Mouse (Mus musculus): ENCODE measurements around the gene Iqcc. TPM values are rescaled to one million over a fixed set of nuclear protein-coding genes. Genes with fewer than 3 reads are reported as not detected.

The Iqcc gene
- 43.9 TPM for polyA plus RNA-seq (2017; shearing (Covaris generic))

GRCm38 (mm10) chr4:129618786-129619691 lies at the start of gene Iqcc:
Iqcc (minus strand) TSS chr4:129619099.

GRCm38 (mm10) chr4:129640638-129641467 lies 22.0 kb upstream of the Iqcc start, which contains the start of gene Txlna:
Txlna (minus strand) TSS chr4:129641065.

GRCm38 (mm10) chr4:129623681-129624091 lies 4.8 kb upstream of the Iqcc start, which contains the start of gene Ccdc28b:
Ccdc28b (minus strand) TSS chr4:129623947.

GRCm38 (mm10) chr4:129614093-129614492 lies 4.8 kb downstream of the Iqcc start, which contains the start of gene Dcdc2b:
Dcdc2b (minus strand) TSS chr4:129614257.

GRCm38 (mm10) chr4:129600233-129601158 lies 18.4 kb downstream of the Iqcc start, which contains the start of the genes Eif3i and Tmem234:
Eif3i (minus strand) TSS chr4:129600648.
Tmem234 (plus strand) TSS chr4:129600668.

GRCm38 (mm10) chr4:129578466-129578865 lies 40.4 kb downstream of the Iqcc start, which contains the start of gene Fam167b:
Fam167b (minus strand) TSS chr4:129578549.

GRCm38 (mm10) chr4:129573430-129573829 lies 45.5 kb downstream of the Iqcc start, which contains the start of gene Lck:
Lck (minus strand) TSS chr4:129573641.

Other genes with a start within 250 kb of the Iqcc start
- gene Zbtb8a, start 241.0 kb downstream of the Iqcc start, polyA plus RNA-seq (2017; shearing (Covaris generic)): 12.3 TPM
- not detected for gene Zbtb8b, start 178.2 kb downstream of the Iqcc start, polyA plus RNA-seq (2017; shearing (Covaris generic))
- 44.4 TPM for gene Bsdc1, start 157.5 kb downstream of the Iqcc start, polyA plus RNA-seq (2017; shearing (Covaris generic))
- not detected for gene Tssk3, start 128.1 kb downstream of the Iqcc start, polyA plus RNA-seq (2017; shearing (Covaris generic))
- not detected for gene Fam229a, start 127.9 kb downstream of the Iqcc start, polyA plus RNA-seq (2017; shearing (Covaris generic))
- gene Marcksl1, start 105.5 kb downstream of the Iqcc start, polyA plus RNA-seq (2017; shearing (Covaris generic)): 6.5 TPM
- gene Hdac1, start 76.4 kb downstream of the Iqcc start, polyA plus RNA-seq (2017; shearing (Covaris generic)): 375 TPM
- 1,699 TPM for gene Lck, start 45.5 kb downstream of the Iqcc start, polyA plus RNA-seq (2017; shearing (Covaris generic))
- not detected for gene Fam167b, start 40.5 kb downstream of the Iqcc start, polyA plus RNA-seq (2017; shearing (Covaris generic))
- gene Eif3i, start 18.5 kb downstream of the Iqcc start, polyA plus RNA-seq (2017; shearing (Covaris generic)): 238 TPM
- gene Tmem234, start 18.4 kb downstream of the Iqcc start, polyA plus RNA-seq (2017; shearing (Covaris generic)): 282 TPM
- gene Dcdc2b, start 4.8 kb downstream of the Iqcc start, polyA plus RNA-seq (2017; shearing (Covaris generic)): 8.8 TPM
- gene Ccdc28b, start 4.8 kb upstream of the Iqcc start, polyA plus RNA-seq (2017; shearing (Covaris generic)): 49.2 TPM
- 88.8 TPM for gene Txlna, start 22.0 kb upstream of the Iqcc start, polyA plus RNA-seq (2017; shearing (Covaris generic))
- 26.1 TPM for gene Kpna6, start 53.7 kb upstream of the Iqcc start, polyA plus RNA-seq (2017; shearing (Covaris generic))
- 25.6 TPM for gene Tmem39b, start 77.7 kb upstream of the Iqcc start, polyA plus RNA-seq (2017; shearing (Covaris generic))
- 30.1 TPM for gene Khdrbs1, start 123.2 kb upstream of the Iqcc start, polyA plus RNA-seq (2017; shearing (Covaris generic))
- gene Ptp4a2, start 192.1 kb upstream of the Iqcc start, polyA plus RNA-seq (2017; shearing (Covaris generic)): 247 TPM

All from CD4-positive, CD25-positive, alpha-beta regulatory T cell, adult 9 weeks (primary cell).